Mouse (Mus musculus): ENCODE measurements at regions not wholly inside any gene's neighbourhood (a gene's known extent, or its start where the extent isn't known, plus 50 kb on each side); places are given as distances from the start of the nearest gene placed in this dataset.

DNA sequence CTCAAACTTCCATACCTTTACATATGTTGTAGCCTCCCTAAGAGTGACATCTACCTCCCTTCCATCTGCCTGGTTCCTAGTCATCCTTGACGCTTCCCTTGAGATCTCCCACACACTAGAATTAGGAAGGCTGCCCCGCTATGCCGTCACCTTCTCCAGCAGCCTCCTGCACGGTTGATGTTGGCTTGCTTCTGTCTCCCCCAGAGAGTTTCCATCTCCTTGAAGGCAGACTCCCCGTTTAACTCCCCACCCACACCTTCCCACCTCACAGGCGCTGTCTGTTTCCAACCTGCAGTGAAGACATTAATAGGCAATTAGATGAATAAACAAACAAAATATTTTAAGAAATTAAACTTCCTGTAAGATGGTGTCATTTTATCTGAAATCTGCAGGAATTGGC, 65.2 kb upstream of the Lmo4 start:
- Histone ChIP-seq H3K9me3 (ENCODE audit: control insufficient read depth, low read length) (no peaks in the 10 kb centered on the region), H3K4me1 (ENCODE audit: control insufficient read depth, insufficient read depth, low read depth, low read length) (no peaks in the 10 kb centered on the region), H3K4me3 (ENCODE audit: low read length) (no peak overlapping the region), H3K27me3 (replicated peaks; ENCODE audit: control insufficient read depth, insufficient read depth, low read length) (no peaks in the 10 kb centered on the region), H3K36me3 (ENCODE audit: control insufficient read depth, insufficient read depth, low read length) (no peaks in the 10 kb centered on the region), H3K27ac (ENCODE audit: low read depth, low read length) (no peak overlapping the region), H3K4me2 (ENCODE audit: low read length) (no peak overlapping the region), H3K9ac (ENCODE audit: low read depth, low read length) (no peak overlapping the region)
- no peak for ATAC-seq
- WGBS: 88% methylated on average over 6 of the region's 6 CpGs

DNA sequence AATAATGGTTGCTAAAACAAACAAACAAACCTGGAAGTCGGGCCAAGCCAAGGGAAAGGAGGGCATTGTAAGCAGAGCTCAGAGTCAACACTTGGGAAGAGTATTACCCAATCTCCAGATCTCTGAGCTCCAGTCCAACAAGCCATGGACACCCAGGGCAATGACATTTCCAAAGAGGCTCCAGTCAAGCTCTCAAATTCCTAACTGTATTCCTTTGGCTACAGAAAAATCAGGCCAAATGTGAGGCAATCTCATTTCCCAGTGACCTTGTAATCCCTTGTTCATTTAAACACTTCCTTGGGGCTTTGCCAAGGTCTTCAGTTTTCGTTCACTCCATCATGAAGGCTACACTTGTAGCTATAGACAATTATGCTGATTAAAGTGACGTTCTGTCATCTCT, 59.5 kb upstream of the Lmo4 start:
- 70% methylated on average over 3 of the region's 3 CpGs for WGBS
- Histone ChIP-seq H3K27ac (ENCODE audit: low read depth, low read length) (no peak overlapping the region), H3K27me3 (replicated peaks; ENCODE audit: control insufficient read depth, insufficient read depth, low read length) (no peaks in the 10 kb centered on the region), H3K9ac (ENCODE audit: low read depth, low read length) (no peak overlapping the region), H3K4me1 (ENCODE audit: control insufficient read depth, insufficient read depth, low read depth, low read length) (no peaks in the 10 kb centered on the region), H3K9me3 (ENCODE audit: control insufficient read depth, low read length) (no peaks in the 10 kb centered on the region), H3K36me3 (ENCODE audit: control insufficient read depth, insufficient read depth, low read length) (no peaks in the 10 kb centered on the region), H3K4me3 (ENCODE audit: low read length) (no peak overlapping the region), H3K4me2 (ENCODE audit: low read length) (no peak overlapping the region)
- ATAC-seq: no peak

GRCm38 (mm10) chr3:144260886-144261285, 55.9 kb upstream of the Lmo4 start:
- Histone ChIP-seq H3K36me3 (ENCODE audit: control insufficient read depth, insufficient read depth, low read length) (no peaks in the 10 kb centered on the region), H3K4me3 (ENCODE audit: low read length) (no peak overlapping the region), H3K27ac (ENCODE audit: low read depth, low read length) (no peak overlapping the region), H3K4me2 (ENCODE audit: low read length) (no peak overlapping the region), H3K9ac (ENCODE audit: low read depth, low read length) (no peak overlapping the region), H3K4me1 (ENCODE audit: control insufficient read depth, insufficient read depth, low read depth, low read length) (no peaks in the 10 kb centered on the region), H3K9me3 (ENCODE audit: control insufficient read depth, low read length) (no peaks in the 10 kb centered on the region), H3K27me3 (replicated peaks; ENCODE audit: control insufficient read depth, insufficient read depth, low read length) (no peaks in the 10 kb centered on the region)
- ATAC-seq: no peak
- 67% methylated on average over 2 of the region's 2 CpGs for WGBS

GRCm38 (mm10) chr3:144257714-144258517, 52.9 kb upstream of the Lmo4 start:
- ATAC-seq: no peak
- Histone ChIP-seq H3K27ac (ENCODE audit: low read depth, low read length) (no peak overlapping the region), H3K9ac (ENCODE audit: low read depth, low read length) (no peak overlapping the region), H3K9me3 (ENCODE audit: control insufficient read depth, low read length) (no peaks in the 10 kb centered on the region), H3K4me2 (ENCODE audit: low read length) (no peak overlapping the region), H3K4me3 (ENCODE audit: low read length) (no peak overlapping the region), H3K36me3 (ENCODE audit: control insufficient read depth, insufficient read depth, low read length) (no peaks in the 10 kb centered on the region), H3K4me1 (ENCODE audit: control insufficient read depth, insufficient read depth, low read depth, low read length) (no peaks in the 10 kb centered on the region), H3K27me3 (replicated peaks; ENCODE audit: control insufficient read depth, insufficient read depth, low read length) (no peaks in the 10 kb centered on the region)
- WGBS: 64% methylated on average over 6 of the region's 6 CpGs

DNA sequence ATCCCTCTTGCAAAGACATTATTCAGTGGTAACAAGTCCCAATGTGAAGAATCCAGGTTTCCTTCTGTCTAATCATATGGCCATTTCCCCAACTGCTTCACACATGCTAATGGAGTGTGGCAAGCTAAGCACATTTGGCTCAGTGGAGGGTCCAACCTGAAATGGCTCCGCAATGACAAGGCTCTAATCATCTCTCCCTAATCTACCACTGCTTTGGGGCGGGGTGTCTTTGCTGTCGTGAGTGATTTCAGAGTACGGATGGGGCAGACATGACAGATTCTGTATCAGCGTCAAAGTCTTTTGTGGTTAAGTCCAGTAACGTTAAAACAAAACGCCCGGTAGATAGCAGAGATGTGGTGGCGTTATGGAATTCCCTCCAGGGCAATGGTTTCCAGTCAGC, 52.2 kb upstream of the Lmo4 start:
- no peak overlapping the region for H3K27ac ChIP-seq (ENCODE audit: low read depth, low read length)
- H3K9ac ChIP-seq (ENCODE audit: low read depth, low read length): no peak overlapping the region
- no peak overlapping the region for H3K4me3 ChIP-seq (ENCODE audit: low read length)
- 74% methylated on average over 9 of the region's 9 CpGs for whole genome bisulfite sequencing
- no peak overlapping the region for H3K4me2 ChIP-seq (ENCODE audit: low read length)
- no peak for ATAC-seq
- no peaks in the 10 kb centered on the region for H3K27me3 ChIP-seq (replicated peaks; ENCODE audit: control insufficient read depth, insufficient read depth, low read length)
- no peaks in the 10 kb centered on the region for H3K4me1 ChIP-seq (ENCODE audit: control insufficient read depth, insufficient read depth, low read depth, low read length)
- no peaks in the 10 kb centered on the region for H3K36me3 ChIP-seq (ENCODE audit: control insufficient read depth, insufficient read depth, low read length)
- H3K9me3 ChIP-seq (ENCODE audit: control insufficient read depth, low read length): no peaks in the 10 kb centered on the region

GRCm38 (mm10) chr3:144255596-144256550, 50.9 kb upstream of the Lmo4 start:
- WGBS: 80% methylated on average over 12 of the region's 12 CpGs

More at GRCm38 (mm10) chr3:144255596-144256550, 50.9 kb upstream of the Lmo4 start:
- Histone ChIP-seq H3K4me3 (ENCODE audit: low read length) (no peak overlapping the region), H3K27ac (ENCODE audit: low read depth, low read length) (no peak overlapping the region), H3K9ac (ENCODE audit: low read depth, low read length) (no peak overlapping the region), H3K9me3 (ENCODE audit: control insufficient read depth, low read length) (no peaks in the 10 kb centered on the region), H3K4me1 (ENCODE audit: control insufficient read depth, insufficient read depth, low read depth, low read length) (no peaks in the 10 kb centered on the region), H3K4me2 (ENCODE audit: low read length) (no peak overlapping the region), H3K36me3 (ENCODE audit: control insufficient read depth, insufficient read depth, low read length) (no peaks in the 10 kb centered on the region), H3K27me3 (replicated peaks; ENCODE audit: control insufficient read depth, insufficient read depth, low read length) (no peaks in the 10 kb centered on the region)
- ATAC-seq: no peak

All from hindbrain, embryonic 16.5 days (tissue).